Mouse (Mus musculus) effector memory CD4-positive, alpha-beta T cell, adult 5 months (primary cell): ENCODE data around the gene Ralgps1. TPM values are rescaled to one million over a fixed set of nuclear protein-coding genes. Genes with fewer than 3 reads are reported as not detected.

Source experiments
- polyA plus RNA-seq: library from polyadenylated mRNA; unstranded; fragments of 100-300 nt; shearing (Covaris generic); gene quantifications from one replicate; pipeline ENCODE4 v1.2.1, GENCODE M21; 2017

Gene Ralgps1
- 8.3 TPM for polyA plus RNA-seq

GRCm38 (mm10) chr2:33370777-33371647 is at the start of gene Ralgps1:
TSS of gene Ralgps1 (minus strand) at chr2:33371486.

DNA sequence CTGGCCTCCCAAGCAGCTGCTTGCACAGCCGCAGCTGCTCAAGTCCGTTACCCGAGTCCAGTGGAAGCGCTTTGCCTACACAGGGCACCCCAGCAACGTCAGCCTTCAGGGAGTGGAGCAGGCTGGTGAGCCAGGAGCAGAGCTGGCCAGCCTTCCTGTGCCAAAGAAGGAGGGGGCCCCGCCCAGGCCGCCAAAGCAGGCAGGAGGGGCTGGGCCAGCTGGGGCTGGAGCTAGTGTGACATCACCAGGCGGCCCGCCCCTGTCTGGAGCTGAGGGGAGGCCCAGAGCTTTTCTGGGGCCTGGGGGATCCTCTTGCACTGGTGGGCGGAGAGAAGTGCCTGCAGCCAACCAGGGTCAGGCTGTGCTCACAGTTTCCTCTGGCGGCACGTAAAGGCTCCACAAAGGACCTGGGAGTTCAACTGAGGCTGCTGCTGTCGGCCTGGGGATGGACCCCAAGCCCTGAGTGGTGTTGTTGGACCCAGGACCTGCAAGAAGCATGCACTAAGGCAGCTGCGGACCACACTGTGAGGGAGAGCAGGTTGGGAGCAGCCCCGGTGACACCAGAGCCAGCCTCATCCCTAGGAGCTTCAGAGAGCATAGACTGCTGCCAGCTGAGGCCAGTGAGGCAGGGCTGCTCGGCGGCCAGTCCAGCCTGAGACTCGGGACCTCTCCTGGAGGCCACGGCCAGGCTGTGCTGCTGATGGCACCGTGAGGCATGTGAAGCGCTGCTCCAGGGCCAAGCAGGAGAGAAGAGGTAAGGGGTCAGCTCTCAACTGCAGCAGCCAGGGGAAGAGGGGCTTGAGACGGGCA is 155.4 kb downstream of the Ralgps1 start, which contains the start of gene Angptl2:
Angptl2 (plus strand) TSS at position 370 of the 810 bp plus-strand sequence.

DNA sequence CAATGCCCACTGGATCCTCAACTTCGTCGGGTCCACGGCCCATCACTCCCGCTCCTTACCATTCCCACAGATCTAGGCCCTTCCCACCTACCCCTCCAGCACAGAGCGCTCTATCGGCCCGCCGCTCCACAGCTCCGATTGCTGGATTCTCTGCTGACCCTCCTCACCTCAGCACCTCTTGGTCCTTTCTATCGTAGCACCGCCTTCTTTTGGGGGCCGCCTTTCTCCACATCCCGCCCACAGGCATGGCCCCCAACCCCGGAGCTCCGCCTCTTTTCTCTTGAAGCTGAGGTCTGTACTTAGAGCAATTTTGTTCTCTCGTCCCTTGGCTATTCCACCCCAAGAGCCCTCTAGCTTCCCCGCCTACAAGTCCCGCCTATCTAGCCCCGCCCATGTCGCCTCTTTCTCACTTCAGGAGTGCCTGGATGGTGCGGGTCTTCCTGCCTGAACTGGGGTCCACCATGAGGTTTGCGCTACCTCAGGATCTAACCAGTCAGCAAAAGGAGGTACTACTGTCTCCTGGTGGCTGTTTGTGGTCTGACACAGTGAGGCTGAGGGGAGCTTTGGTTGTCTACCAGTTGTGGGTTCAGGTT is 239.7 kb downstream of the Ralgps1 start, which contains the start of gene Garnl3:
Garnl3 (minus strand) TSS at position 155 of the 593 bp plus-strand sequence.

Other genes with a start within 250 kb of the Ralgps1 start
- gene Garnl3, start 239.8 kb downstream of the Ralgps1 start, polyA plus RNA-seq: 2.1 TPM
- 24.5 TPM for gene Angptl2, start 155.4 kb downstream of the Ralgps1 start, polyA plus RNA-seq
- 2.9 TPM for gene Zbtb34, start 59.8 kb upstream of the Ralgps1 start, polyA plus RNA-seq
- 19.2 TPM for gene Zbtb43, start 97.1 kb upstream of the Ralgps1 start, polyA plus RNA-seq